Mouse (Mus musculus) kidney, postnatal 0 days (tissue): Measurements from ENCODE around the gene Ipmk. TPM values are rescaled to one million over a fixed set of nuclear protein-coding genes. Genes with fewer than 3 reads are reported as not detected.

Experiments
- ATAC-seq: fragments of 200-750 bp; cut with Nextera tagmentation; replicated peaks from 2 replicates; pipeline ENCODE4 v1.8.0; 2017; ENCODE audit warnings: low read depth, moderate number of reproducible peaks, moderate TSS enrichment, moderate library complexity; ENCODE audit not compliant: low FRiP score
- DNase-seq: peaks from one replicate; pipeline ENCODE4 v3.0.0-alpha.2; 2016; ENCODE audit warnings: low spot score
- H3K27ac ChIP-seq: fragments of 300-500 bp; sonication (generic); 2 replicates; pipeline ENCODE4 v1.5.1; 2014; ENCODE audit warnings: mild to moderate bottlenecking
- H3K27me3 ChIP-seq: fragments of 300-500 bp; sonication (generic); 2 replicates; pipeline ENCODE4 v1.6.1; 2014; ENCODE audit warnings: low read length, mixed read lengths; ENCODE audit not compliant: insufficient read depth
- H3K36me3 ChIP-seq: fragments of 300-500 bp; sonication (generic); 2 replicates; pipeline ENCODE4 v1.6.1; 2014; ENCODE audit warnings: low read length, mixed read lengths; ENCODE audit not compliant: insufficient read depth
- H3K4me1 ChIP-seq: fragments of 300-500 bp; sonication (generic); replicated peaks from 2 replicates; pipeline ENCODE4 v1.6.1; 2014; ENCODE audit warnings: antibody characterized with exemption, low read length, mixed read lengths; ENCODE audit not compliant: insufficient read depth
- H3K4me2 ChIP-seq: fragments of 300-500 bp; sonication (generic); 2 replicates; pipeline ENCODE4 v1.6.1; 2014; ENCODE audit warnings: mild to moderate bottlenecking, low read length, moderate library complexity, mixed read lengths
- H3K4me3 ChIP-seq: fragments of 300-500 bp; sonication (generic); replicated peaks from 2 replicates; pipeline ENCODE4 v1.5.1; 2014; ENCODE audit warnings: low read depth, low read length
- H3K9ac ChIP-seq: fragments of 300-500 bp; sonication (generic); 2 replicates; pipeline ENCODE4 v1.6.1; 2014; ENCODE audit warnings: low read depth, low read length
- H3K9me3 ChIP-seq: fragments of 300-500 bp; sonication (generic); replicated peaks from 2 replicates; pipeline ENCODE4 v1.6.1; 2016; ENCODE audit warnings: low read length, inconsistent platforms, mixed read lengths
- CTCF ChIP-seq: IDR thresholded peaks from 2 replicates; pipeline ENCODE4 v1.5.1; 2016; ENCODE audit warnings: antibody characterized with exemption, low read depth, mild to moderate bottlenecking, moderate library complexity
- WGBS: fragments of 180-500 bp; shearing (Covaris S2); extraction: QIAGEN DNeasy Blood & Tissue Kit; methylation state at CpG from one replicate; pipeline ENCODE4 v1.1.7; 2014; 5-methylcytosine and 5-hydroxymethylcytosine counted together
- polyA plus RNA-seq: library from polyadenylated mRNA; unstranded; fragments of >200 nt; fragmentation: Nextera tagmentation; extraction: Ambion mirVana; gene quantifications from 2 replicates; pipeline ENCODE4 v1.2.1, GENCODE M21; 2015

Ipmk gene
- polyA plus RNA-seq, 1 experiment from 2014 or later: 16.1 TPM

- H3K9me3 ChIP-seq: no peaks in the 10 kb centered on the region
- peaks cover 16% of the 10 kb centered on the region for H3K4me1 ChIP-seq
- H3K4me2 ChIP-seq: no peak overlapping the region
- WGBS: 73% methylated on average over 3 of the region's 3 CpGs
- no peak overlapping the region for H3K9ac ChIP-seq
- ATAC-seq (no peak), DNase-seq (no peak)
- H3K36me3 ChIP-seq: no peaks in the 10 kb centered on the region
- H3K4me3 ChIP-seq: no peak overlapping the region
- H3K27ac ChIP-seq: no peak overlapping the region
- no peak for TF ChIP-seq CTCF
- no peaks in the 10 kb centered on the region for H3K27me3 ChIP-seq
These were observed 4.4 kb upstream of the Ipmk start for GRCm38 (mm10) chr10:71343130-71343529.

- ATAC-seq: no peak
- WGBS: 25% methylated on average over 14 of the region's 14 CpGs
- no peaks in the 10 kb centered on the region for H3K9me3 ChIP-seq
These were observed 3.8 kb upstream of the Ipmk start for GRCm38 (mm10) chr10:71343567-71344265.

DNA sequence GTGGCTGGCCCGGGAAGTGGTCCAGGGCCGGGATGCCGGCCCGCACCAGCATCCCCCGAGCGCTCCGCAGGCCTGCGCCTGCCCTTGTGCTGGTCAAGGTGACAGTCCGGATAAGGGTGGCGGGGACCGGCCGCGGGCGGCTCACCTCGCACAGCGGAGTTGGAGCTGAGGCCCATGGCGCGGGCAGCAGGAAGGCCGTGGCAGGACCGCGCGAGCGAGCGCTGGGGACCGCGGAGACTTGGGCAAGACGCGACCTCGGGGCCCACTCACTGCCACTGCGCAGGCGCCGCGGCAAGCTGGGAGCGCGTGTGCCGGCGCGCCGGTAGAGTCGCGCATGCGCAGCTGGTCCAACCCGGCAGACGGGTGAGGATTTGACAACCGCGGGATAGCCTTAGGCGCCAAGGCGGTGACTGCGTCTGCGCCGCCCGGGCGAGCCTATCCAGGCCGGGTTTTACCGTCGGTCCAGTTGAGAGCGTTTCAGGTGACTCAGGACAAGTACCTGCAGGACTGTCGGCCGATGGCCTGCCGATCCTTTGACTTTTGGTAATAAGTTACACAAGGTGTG is 2.9 kb upstream of the Ipmk start, which contains the start of gene Cisd1:
Gene Cisd1 (minus strand): TSS at position 376 of the 565 bp plus-strand sequence.
- peak; percentile 95 for DNase-seq
- peak within 1 kb of the TSS; percentile 88 for H3K4me2 ChIP-seq
- H3K9ac ChIP-seq: peak within 1 kb of the TSS; percentile 83
- peak within 1 kb of the TSS; percentile 76 for H3K4me3 ChIP-seq
- H3K27me3 ChIP-seq: no peaks in the 10 kb centered on the region
- under 1% methylated on average over 59 of the region's 60 CpGs for WGBS
- H3K27ac ChIP-seq: peak within 1 kb of the TSS; percentile 75
- no peaks in the 10 kb centered on the region for H3K9me3 ChIP-seq
- no peak for TF ChIP-seq CTCF
- H3K4me1 ChIP-seq: peaks cover 16% of the 10 kb centered on the region
- peak; percentile 71 for ATAC-seq
- no peaks in the 10 kb centered on the region for H3K36me3 ChIP-seq

More at GRCm38 (mm10) chr10:71343567-71344265, 3.8 kb upstream of the Ipmk start:
- Histone ChIP-seq H3K36me3 (no peaks in the 10 kb centered on the region), H3K27ac (no peak overlapping the region), H3K4me2 (peak overlapping the region; percentile 88), H3K27me3 (no peaks in the 10 kb centered on the region), H3K9ac (peak overlapping the region; percentile 83; the same call in 1 of the 2 replicates), H3K4me3 (peak overlapping the region; percentile 76), H3K4me1 (peaks cover 16% of the 10 kb centered on the region)
- TF ChIP-seq CTCF: no peak
- DNase-seq: no peak

- Histone ChIP-seq H3K27ac (no peak overlapping the region), H3K9me3 (no peaks in the 10 kb centered on the region), H3K4me3 (no peak overlapping the region), H3K27me3 (no peaks in the 10 kb centered on the region), H3K36me3 (no peaks in the 10 kb centered on the region), H3K9ac (no peak overlapping the region), H3K4me2 (no peak overlapping the region), H3K4me1 (peaks cover 15% of the 10 kb centered on the region)
- no peak for ATAC-seq
- TF ChIP-seq CTCF: no peak
- 59% methylated on average over 2 of the region's 2 CpGs for WGBS
- no peak for DNase-seq
These were observed 1.5 kb upstream of the Ipmk start for GRCm38 (mm10) chr10:71346106-71346505.

GRCm38 (mm10) chr10:71346722-71347508 is 648 bp upstream of the Ipmk start:
- Histone ChIP-seq H3K4me1 (peaks cover 15% of the 10 kb centered on the region), H3K4me2 (peak overlapping the region; percentile 93), H3K36me3 (no peaks in the 10 kb centered on the region), H3K27me3 (no peaks in the 10 kb centered on the region), H3K9ac (peak overlapping the region; percentile 79), H3K4me3 (peak overlapping the region; percentile 83), H3K9me3 (no peaks in the 10 kb centered on the region), H3K27ac (peak overlapping the region; percentile 88)
- peak; percentile 35; the same call in 1 of the 2 replicates for TF ChIP-seq CTCF
- 7% methylated on average over 13 of the region's 13 CpGs for WGBS
- ATAC-seq: no peak
- DNase-seq: no peak

GRCm38 (mm10) chr10:71347964-71348636 is 537 bp downstream of the Ipmk start:
- Histone ChIP-seq H3K4me3 (peak overlapping the region; percentile 83), H3K4me2 (peak overlapping the region; percentile 93), H3K9me3 (no peaks in the 10 kb centered on the region), H3K9ac (peak overlapping the region; percentile 79), H3K27ac (peak overlapping the region; percentile 88), H3K4me1 (peaks cover 15% of the 10 kb centered on the region), H3K27me3 (no peaks in the 10 kb centered on the region), H3K36me3 (no peaks in the 10 kb centered on the region)
- under 1% methylated on average over 34 of the region's 48 CpGs for WGBS
- no peak for TF ChIP-seq CTCF
- peak; percentile 47 for ATAC-seq
- DNase-seq: peak; percentile 76
